Mouse (Mus musculus) ES-Bruce4 (cell line): ENCODE data around the gene Zfp987. TPM values are rescaled to one million over a fixed set of nuclear protein-coding genes. Genes with fewer than 3 reads are reported as not detected.
"Not testable (repeated sequence)": the region's sequence is repeated elsewhere in the genome, so short reads cannot be mapped to it uniquely, and the experiment has no call there.

Experiments
- H3K27ac ChIP-seq: 2 replicates; pipeline ENCODE4 v1.5.1; 2012; ENCODE audit warnings: low read length, inconsistent platforms; ENCODE audit not compliant: insufficient read depth
- H3K27me3 ChIP-seq: 2 replicates; pipeline ENCODE4 v1.6.1; 2012; ENCODE audit warnings: mild to moderate bottlenecking, low read length, inconsistent platforms; ENCODE audit not compliant: control insufficient read depth, poor library complexity, insufficient read depth, severe bottlenecking
- H3K36me3 ChIP-seq: 2 replicates; pipeline ENCODE4 v1.6.1; 2012; ENCODE audit warnings: inconsistent platforms, mild to moderate bottlenecking, low read length, moderate library complexity; ENCODE audit not compliant: control insufficient read depth, poor library complexity, insufficient read depth, severe bottlenecking
- H3K4me1 ChIP-seq: one replicate; pipeline ENCODE4 v1.8.1; 2011; ENCODE audit warnings: low read length; ENCODE audit not compliant: control insufficient read depth, insufficient read depth
- H3K4me3 ChIP-seq: 2 replicates; pipeline ENCODE4 v1.5.1; 2011; ENCODE audit warnings: low read depth, mild to moderate bottlenecking, low read length
- H3K9ac ChIP-seq: 2 replicates; pipeline ENCODE4 v1.6.1; 2012; ENCODE audit warnings: low read depth, mild to moderate bottlenecking, inconsistent platforms; ENCODE audit not compliant: poor library complexity, severe bottlenecking
- H3K9me3 ChIP-seq: replicated peaks from 2 replicates; pipeline ENCODE4 v1.6.1; 2012; ENCODE audit warnings: mild to moderate bottlenecking, low read length, inconsistent platforms; ENCODE audit not compliant: control insufficient read depth, poor library complexity, insufficient read depth, severe bottlenecking
- polyA plus RNA-seq: library from polyadenylated mRNA; stranded (reverse); fragments of >200 nt; gene quantifications from 2 replicates; pipeline ENCODE4 v1.2.4, GENCODE M21; 2011; ENCODE audit warnings: low read depth; ENCODE audit not compliant: missing spikeins, insufficient read depth, insufficient read length

The Zfp987 gene
- polyA plus RNA-seq, 1 experiment: 17.4 TPM

DNA sequence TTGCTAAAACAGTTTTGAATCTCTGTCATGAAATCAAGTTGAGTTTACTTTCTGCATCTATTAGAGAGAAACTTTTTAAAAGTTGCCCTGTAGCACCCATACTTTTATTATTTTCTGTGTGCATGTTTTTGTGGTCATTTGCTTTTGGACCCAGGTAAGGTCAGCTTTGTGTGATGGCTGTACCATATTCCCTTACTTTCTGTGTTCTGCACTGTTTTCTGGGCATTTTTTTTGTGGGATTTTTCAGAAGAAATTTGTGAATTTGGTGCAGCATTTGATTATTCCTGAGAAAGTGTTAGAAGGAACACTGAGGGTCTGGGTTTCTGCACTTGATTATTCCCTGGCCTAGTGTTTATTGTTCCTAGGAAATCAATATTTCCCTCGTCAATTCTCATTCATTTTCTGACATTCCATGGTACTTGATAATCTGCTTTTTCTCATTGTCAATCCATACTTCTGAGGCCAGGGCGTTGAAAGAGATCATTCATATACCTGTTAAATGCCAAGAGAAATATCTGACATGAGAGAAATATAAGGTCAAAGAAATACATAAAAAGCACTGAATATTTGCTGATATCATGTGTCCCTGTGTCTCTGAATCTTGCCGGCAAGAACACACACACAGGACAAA lies 70.2 kb downstream of the Zfp987 start:
- peaks cover 13% of the 10 kb centered on the region for H3K9me3 ChIP-seq
- H3K27ac ChIP-seq, H3K4me1 ChIP-seq, H3K36me3 ChIP-seq, H3K9ac ChIP-seq, H3K27me3 ChIP-seq, H3K4me3 ChIP-seq: not testable (repeated sequence)

DNA sequence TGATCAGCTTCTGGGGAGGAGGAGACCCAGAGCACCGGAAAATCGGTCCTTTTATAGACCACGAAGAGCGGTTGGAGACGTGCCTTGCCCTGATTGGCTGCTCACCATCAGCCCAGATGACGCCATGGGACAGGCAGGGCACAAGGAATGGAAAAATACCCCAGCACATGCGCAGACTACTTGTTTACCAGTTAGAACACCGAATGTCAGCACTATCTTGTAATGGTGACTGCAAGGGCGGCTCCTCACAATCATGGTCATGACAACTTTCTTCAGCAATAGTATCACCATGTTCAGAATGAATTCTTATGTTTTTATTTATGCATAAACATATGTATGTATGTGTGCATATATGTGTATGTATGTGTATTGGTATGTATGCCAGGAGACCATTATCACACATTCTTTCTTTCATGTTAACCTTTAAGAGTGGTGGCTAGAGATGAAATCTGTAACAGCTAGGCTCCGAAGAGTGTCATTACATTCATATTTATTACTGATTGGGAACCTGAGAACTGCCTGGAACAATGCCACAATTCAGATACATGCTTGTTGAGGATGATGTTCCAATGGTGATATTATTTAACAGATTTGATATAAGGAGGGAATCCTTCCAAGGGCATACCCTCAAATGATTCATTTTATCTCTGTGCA lies 70.9 kb downstream of the Zfp987 start:
- not testable (repeated sequence) for H3K4me3 ChIP-seq, H3K27me3 ChIP-seq, H3K9ac ChIP-seq, H3K36me3 ChIP-seq, H3K4me1 ChIP-seq, H3K27ac ChIP-seq
- H3K9me3 ChIP-seq: peaks cover 13% of the 10 kb centered on the region

DNA sequence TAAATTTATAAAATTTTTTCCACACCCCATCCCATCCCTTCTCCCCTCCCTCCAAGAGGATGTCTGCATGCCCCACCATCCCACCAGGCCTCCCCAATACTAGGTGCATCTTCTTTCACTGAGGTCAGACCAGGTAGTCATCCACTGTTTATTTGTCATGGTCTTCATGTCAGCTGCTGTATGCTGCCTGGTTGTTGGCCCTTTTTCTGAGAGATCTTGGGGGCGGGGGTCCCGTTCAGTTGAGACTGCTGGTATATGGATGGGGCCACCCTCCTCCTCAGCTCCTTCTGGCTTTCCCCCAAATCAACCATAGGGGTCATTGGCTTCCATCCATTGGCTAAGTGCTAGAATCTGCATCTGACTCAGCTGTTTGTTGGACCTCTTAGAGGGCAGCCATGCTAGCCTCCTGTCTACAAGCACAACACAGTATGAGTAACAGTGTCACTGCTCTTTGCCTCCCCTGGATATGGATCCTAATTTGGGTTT lies 71.7 kb downstream of the Zfp987 start:
- H3K4me1 ChIP-seq, H3K36me3 ChIP-seq, H3K4me3 ChIP-seq, H3K27ac ChIP-seq, H3K9ac ChIP-seq, H3K27me3 ChIP-seq: not testable (repeated sequence)
- peaks cover 13% of the 10 kb centered on the region for H3K9me3 ChIP-seq

DNA sequence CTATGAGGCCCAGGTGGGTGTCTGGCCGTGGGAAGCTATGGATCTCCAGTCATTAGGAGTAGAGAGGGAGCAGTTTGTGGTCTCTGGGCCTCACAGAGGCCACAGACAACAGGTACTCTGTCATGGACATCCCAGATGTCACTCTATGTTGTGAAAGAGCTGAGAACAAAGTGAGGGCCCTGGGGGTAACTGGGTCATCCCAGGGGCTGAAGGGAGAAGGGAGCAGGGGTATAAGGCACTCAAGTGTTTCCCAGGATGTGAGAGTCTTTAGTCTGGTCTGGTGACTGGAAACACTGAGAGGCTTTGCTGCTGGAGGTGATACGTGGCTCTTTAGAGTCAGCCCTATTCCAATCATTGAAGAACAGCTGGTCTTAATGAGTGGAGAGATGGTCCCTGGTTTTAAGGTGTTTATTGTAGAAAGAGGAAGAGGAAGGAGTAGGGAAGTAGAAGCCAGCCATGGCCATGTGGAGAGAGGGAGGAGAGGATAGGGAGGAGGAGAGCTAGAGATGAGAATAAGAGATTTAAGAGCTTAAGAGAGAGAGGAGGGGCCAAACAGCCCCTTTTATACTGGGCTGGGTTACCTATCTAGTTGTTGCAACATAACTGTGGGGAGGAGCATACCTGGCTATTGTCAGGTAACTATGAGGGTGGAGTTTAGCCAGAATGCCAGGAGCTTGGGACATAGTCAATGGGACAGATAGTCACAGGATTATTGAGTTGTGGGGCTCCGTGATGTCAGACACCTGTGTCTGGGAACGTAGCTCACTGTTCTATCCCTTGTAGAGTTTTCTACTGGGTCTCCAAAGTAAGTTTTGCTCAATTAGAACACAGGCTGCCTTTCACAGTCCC lies 76.5 kb downstream of the Zfp987 start:
- not testable (repeated sequence) for H3K27ac ChIP-seq, H3K4me1 ChIP-seq, H3K9ac ChIP-seq, H3K9me3 ChIP-seq, H3K27me3 ChIP-seq, H3K4me3 ChIP-seq, H3K36me3 ChIP-seq

Other genes with a start within 250 kb of the Zfp987 start
- 30.3 and 31.7 TPM in 2 replicates for gene Zfp986, start 228.5 kb upstream of the Zfp987 start, polyA plus RNA-seq
- gene Zfp600, start 59.5 kb downstream of the Zfp987 start, polyA plus RNA-seq: 23.9 and 28.7 TPM in 2 replicates